Mouse (Mus musculus) natural killer cell, adult 2 months (primary cell): ENCODE results near the gene Zfp598.
"Not testable (repeated sequence)": the region's sequence is repeated elsewhere in the genome, so short reads cannot be mapped to it uniquely, and the experiment has no call there.

Experiments used
- DNase-seq, 2 experiments: peaks; one replicate each; pipeline ENCODE4 v3.0.0; 2022; ENCODE audit warnings: low spot score in 2 of 2

Gene Zfp598

GRCm38 (mm10) chr17:24721383-24721955, 52.0 kb downstream of the Zfp598 start:
- not testable (repeated sequence) for DNase-seq

GRCm38 (mm10) chr17:24722220-24722924, 52.9 kb downstream of the Zfp598 start:
- DNase-seq: no peak

- DNase-seq: no peak
These were observed 53.8 kb downstream of the Zfp598 start for GRCm38 (mm10) chr17:24723122-24723880.

- no peak for DNase-seq
These were observed 54.3 kb downstream of the Zfp598 start for GRCm38 (mm10) chr17:24723881-24724180.

- peak; percentile 94 to 96 for DNase-seq
These were observed 54.7 kb downstream of the Zfp598 start, which contains the start of gene Ndufb10 for GRCm38 (mm10) chr17:24724184-24724583. Gene Ndufb10 (minus strand): TSS chr17:24724478.

GRCm38 (mm10) chr17:24725637-24726390, 56.3 kb downstream of the Zfp598 start:
- DNase-seq: no peak

- no peak for DNase-seq
These were observed 58.1 kb downstream of the Zfp598 start, which contains the start of gene Rpl3l for GRCm38 (mm10) chr17:24727618-24728017. Gene Rpl3l (plus strand): TSS chr17:24727820.

- DNase-seq: no peak
These were observed 58.7 kb downstream of the Zfp598 start for GRCm38 (mm10) chr17:24728184-24728583.

GRCm38 (mm10) chr17:24729067-24729466, 59.6 kb downstream of the Zfp598 start:
- no peak for DNase-seq

GRCm38 (mm10) chr17:24730787-24731186, 61.3 kb downstream of the Zfp598 start:
- DNase-seq: no peak
